Mouse (Mus musculus) CD4-positive, CD25-positive, alpha-beta regulatory T cell, adult 2 months (primary cell): ENCODE measurements at regions not wholly inside any gene's neighbourhood (a gene's known extent, or its start where the extent isn't known, plus 50 kb on each side); places are given as distances from the start of the nearest gene placed in this dataset.

Experiments used
- DNase-seq: peaks from one replicate; pipeline ENCODE4 v3.0.0-alpha.2; 2012; ENCODE audit warnings: low read depth, low spot score

GRCm38 (mm10) chr4:127758961-127759360 lies 211.8 kb downstream of the CK137956 start:
- DNase-seq = no peak

GRCm38 (mm10) chr4:127756238-127756637 lies 214.5 kb downstream of the CK137956 start:
- DNase-seq = no peak

DNA sequence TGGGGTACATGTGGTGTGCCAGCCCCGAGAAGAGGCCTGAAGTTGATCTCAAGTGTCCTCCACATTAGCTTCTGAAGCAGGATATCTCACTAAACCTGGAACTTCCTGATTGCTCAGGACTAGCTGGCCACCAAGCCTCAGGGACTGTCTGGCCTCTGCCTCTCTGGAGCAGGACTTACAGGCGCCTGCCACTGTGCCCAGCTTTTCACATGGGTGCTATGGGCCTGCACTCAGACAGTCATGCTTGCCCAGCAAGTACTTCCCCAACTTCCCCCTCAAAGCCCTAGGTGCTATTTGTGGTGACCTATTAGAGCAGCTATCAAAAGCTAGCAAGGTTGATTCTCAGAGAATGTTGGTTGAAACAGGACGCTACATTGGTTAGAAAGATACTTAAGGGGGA lies 220.0 kb downstream of the CK137956 start:
- DNase-seq = no peak

DNA sequence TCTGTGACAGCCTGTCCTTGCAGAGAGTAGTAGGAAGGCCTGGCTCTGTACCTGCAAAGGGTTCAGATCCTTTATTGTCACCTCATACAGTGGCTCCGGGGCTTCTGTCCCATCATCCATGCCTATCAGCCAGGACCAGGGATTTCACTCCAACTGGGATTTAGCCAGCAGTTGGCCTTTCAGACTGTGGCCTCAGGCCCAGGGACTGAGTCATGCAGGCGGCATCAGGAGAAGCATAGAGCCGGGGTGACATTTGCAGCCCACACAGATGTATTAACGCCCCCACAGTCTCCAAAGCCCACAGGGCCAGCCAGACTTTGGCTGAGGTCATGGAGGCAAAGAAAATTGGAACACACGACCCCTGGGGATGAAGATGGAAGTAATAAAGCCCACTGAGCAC lies 222.9 kb downstream of the CK137956 start:
- DNase-seq = no peak

- DNase-seq = no peak
These were observed 234.0 kb downstream of the CK137956 start for GRCm38 (mm10) chr4:127736781-127737180.

DNA sequence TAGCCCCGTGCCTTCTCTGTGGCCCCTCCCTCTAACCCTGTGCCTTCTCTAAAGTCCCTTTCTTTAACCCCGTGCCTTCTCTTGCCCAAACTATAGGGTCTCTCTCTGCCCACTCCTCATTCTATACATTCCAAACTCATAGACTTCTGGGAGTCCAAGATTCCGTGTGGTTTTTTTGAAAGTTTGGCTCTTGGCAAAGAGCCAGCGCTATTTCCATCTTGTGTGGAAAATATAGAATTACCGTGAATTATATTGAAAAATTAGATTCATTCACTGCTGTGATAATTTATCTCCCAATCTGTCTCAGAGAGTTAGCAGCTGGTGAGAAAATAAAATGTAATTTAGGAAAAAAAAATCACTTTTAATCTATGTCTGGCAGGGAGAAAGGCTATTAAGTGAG lies 234.6 kb downstream of the CK137956 start:
- DNase-seq = no peak

GRCm38 (mm10) chr4:127734641-127735040 lies 236.1 kb downstream of the CK137956 start:
- DNase-seq = no peak

DNA sequence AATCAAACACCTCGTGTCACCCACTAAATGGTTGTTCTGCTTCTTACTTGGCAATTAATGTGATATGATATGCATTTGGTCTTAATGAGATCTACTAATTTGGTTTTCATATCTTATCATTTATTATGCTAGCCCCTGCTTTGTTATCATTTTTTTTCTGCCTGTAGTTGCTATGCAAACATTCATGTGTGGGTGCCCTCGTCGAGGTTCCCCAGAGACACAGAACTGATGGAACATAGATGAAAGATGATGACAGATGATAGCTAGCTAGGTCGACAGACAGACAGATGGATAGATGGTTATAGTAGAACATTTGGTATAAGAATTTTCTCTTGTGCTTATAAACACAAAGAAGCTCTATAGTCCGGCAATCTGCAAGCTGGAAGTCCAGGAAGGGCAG lies 252.1 kb downstream of the CK137956 start:
- DNase-seq = no peak

- DNase-seq = no peak
These were observed 258.5 kb downstream of the CK137956 start for GRCm38 (mm10) chr4:127712274-127712673.

- DNase-seq = no peak
These were observed 259.9 kb downstream of the CK137956 start for GRCm38 (mm10) chr4:127710816-127711215.

DNA sequence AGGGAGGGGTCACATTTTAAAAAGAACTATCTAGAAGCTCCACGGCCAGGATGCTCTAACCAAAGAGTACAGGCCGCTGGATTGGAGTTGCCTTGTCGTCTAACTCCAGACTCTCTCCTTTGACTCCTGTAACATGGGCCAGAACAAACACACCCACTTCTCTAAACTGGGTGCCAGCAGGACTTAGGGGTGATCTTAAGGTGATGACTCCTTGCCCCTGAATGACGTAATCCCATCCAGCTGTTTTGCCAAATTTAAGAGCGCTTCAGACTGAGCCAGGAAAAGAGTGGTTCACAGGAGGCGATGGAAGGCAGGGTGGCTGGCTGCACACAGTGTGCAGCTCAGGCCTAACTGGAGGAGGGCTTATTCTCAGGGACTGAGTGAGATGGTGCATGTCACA lies 261.0 kb downstream of the CK137956 start:
- no peak for DNase-seq

DNA sequence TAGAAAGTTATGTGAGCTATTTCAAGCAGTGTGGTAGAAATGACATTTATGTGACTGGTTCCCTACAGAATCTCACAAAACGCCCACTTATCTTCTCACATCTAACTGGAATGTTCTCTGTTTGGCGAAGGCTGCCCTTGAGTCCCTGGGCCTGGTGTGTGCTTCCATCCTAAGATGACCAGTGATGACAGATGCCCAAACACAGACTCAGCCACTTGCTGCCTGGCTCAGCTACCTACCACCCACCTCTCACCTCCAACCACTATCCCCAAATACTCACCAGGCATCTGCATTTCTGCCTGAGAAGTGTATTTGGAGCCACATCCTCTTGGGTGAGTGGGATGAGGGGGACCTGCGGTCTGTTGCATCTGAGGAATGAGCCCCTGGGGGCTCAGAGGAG lies 262.6 kb downstream of the CK137956 start:
- DNase-seq = no peak

GRCm38 (mm10) chr4:127707126-127707525 lies 263.6 kb downstream of the CK137956 start:
- no peak for DNase-seq

DNA sequence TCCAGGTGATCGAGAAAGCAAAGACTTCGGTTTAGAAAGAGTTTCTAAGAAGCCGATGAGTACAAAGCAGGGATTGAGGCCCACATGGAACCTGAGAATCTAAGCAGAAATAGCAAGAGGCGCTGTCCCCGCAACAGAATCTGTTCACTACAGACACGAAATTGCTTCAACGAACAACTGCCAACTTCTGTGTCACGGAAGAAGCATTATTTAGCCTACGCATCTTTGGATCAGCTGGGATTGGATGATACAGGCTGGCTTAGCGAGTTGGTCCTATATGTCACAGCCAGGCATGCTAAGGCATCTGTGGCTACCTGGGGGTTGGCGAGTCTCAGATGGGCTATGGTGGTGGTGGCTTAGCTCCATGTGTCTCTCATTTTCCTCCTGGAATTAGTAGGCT lies 269.1 kb downstream of the CK137956 start:
- no peak for DNase-seq

DNA sequence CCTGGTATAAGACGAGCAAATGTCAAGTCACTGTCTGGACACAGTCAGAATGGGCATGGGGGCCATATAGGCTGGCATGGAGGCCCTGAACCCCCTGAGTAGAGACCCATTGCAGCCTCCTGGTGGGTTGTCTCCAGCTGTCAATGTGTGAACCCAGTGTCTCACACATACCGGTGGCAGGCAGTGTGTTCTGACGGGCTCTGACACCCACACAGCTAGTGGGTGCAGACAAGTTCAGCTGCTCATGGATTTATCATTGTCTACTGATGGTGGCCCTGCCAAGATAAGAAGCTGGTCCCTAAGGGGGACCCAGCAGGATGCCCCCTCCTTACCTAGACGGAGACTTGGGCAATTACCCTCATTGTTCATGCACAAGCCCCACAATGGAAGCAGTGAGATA lies 280.8 kb downstream of the CK137956 start:
- DNase-seq = no peak

DNA sequence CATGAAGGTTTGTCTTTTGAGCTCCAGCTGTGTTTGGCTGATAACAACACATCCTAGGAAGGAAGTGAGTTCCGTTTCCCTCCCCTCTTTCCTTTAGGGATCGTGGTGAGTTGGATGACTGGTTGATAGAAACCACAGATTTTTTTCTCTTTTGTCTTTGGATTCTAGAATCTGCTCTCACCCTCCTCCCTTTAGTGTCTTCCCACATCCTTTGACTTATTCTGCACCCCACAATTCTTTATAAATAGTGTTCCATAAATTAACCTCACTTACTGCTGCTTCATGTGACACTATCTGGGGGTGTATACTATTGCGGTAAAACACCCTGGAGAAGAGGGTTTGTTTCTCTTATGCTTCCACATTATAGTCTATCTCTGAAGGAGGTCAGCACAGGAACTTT lies 285.7 kb downstream of the CK137956 start:
- DNase-seq = no peak

GRCm38 (mm10) chr4:127679391-127679790 lies 291.4 kb downstream of the CK137956 start:
- no peak for DNase-seq

DNA sequence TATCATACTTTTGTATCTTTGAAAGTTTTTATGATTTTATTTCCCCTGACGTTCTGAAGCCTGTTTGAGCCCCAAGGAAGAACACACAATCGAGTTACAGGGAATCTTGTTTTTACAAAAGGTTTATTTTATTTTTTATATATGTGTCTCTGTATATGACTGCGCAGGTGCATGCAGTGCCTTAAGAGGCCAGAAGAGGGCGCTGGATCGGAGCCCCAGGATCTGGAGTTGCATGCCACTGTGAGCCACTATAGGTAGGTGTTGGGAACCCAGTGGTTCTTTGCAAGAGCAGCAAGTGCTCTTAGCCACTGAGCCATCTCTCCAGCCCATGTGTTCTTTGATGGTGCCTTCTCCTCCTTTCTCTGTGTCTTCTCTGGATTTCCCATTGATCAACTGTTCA lies 292.3 kb downstream of the CK137956 start:
- DNase-seq = no peak

GRCm38 (mm10) chr4:127675745-127676315 lies 294.9 kb downstream of the CK137956 start:
- no peak for DNase-seq

GRCm38 (mm10) chr4:127659950-127660349 lies 302.0 kb upstream of the Gjb5 start:
- no peak for DNase-seq

GRCm38 (mm10) chr4:127651601-127652000 lies 293.6 kb upstream of the Gjb5 start:
- DNase-seq = no peak

- DNase-seq = no peak
These were observed 290.0 kb upstream of the Gjb5 start for GRCm38 (mm10) chr4:127648011-127648410.

DNA sequence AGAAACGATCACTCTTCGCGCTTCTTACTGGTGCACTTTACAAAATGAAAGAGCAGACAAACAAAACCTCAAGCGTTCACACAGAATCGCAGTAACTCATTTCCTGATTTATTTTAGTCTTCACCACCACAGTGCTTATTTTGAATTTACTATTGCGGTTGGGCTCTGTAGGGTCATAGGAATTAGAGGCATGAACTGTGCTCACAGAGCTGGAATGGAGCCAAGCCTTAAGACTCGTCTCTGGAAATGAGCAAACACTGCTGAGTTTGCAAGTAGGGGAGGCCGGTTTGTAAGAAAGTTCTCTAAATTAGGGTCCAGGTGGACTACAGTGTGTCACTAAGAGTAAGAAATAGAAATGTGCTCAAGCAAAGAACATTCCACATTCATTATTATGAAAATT lies 289.2 kb upstream of the Gjb5 start:
- no peak for DNase-seq
